Mouse (Mus musculus) CH12.LX (cell line): ENCODE data around the gene Kcnj10. TPM values are rescaled to one million over a fixed set of nuclear protein-coding genes. Genes with fewer than 3 reads are reported as not detected.

ENCODE experiments used
- DNase-seq: peaks from one replicate; pipeline ENCODE4 v3.0.0-alpha.2; 2013; ENCODE audit errors: extremely low read depth
- H3K27ac ChIP-seq: 2 replicates; pipeline ENCODE4 v1.5.1; 2012; ENCODE audit warnings: low read depth, mild to moderate bottlenecking, control low read depth, moderate library complexity; ENCODE audit not compliant: insufficient read depth
- H3K27me3 ChIP-seq: replicated peaks from 2 replicates; pipeline ENCODE3; 2012; ENCODE audit warnings: inconsistent platforms
- H3K36me3 ChIP-seq, 2 experiments: replicated peaks in 1 of 2; 2 replicates each; pipeline versions ENCODE3 to v1.6.1; 2012; ENCODE audit warnings: inconsistent platforms in 1 of 2, low read length in 1 of 2, mild to moderate bottlenecking in 1 of 2, mixed read lengths in 1 of 2, moderate library complexity in 1 of 2; ENCODE audit not compliant: control insufficient read depth in 1 of 2, insufficient read depth in 1 of 2
- H3K4me1 ChIP-seq, 2 experiments: 2 replicates each; pipeline ENCODE4 v1.6.1; 2012; ENCODE audit warnings: inconsistent platforms in 1 of 2, moderate library complexity in 1 of 2; ENCODE audit not compliant: insufficient read depth in 2 of 2, control insufficient read depth in 1 of 2
- H3K4me2 ChIP-seq: 2 replicates; pipeline ENCODE4 v1.6.1; 2012; ENCODE audit warnings: low read depth, mild to moderate bottlenecking, control low read depth; ENCODE audit not compliant: poor library complexity, insufficient read depth, severe bottlenecking
- H3K4me3 ChIP-seq, 3 experiments: fragments of 150-350 bp in 1 of 3; sonication (generic) in 1 of 3; replicated peaks in 1 of 3; 2 replicates each; pipeline versions ENCODE3 to v1.5.1; 2011 to 2012; ENCODE audit warnings: low read depth in 2 of 3, low read length in 2 of 3, mild to moderate bottlenecking in 2 of 3, moderate library complexity in 2 of 3, control low read depth in 1 of 3, improper control_type of control experiment in 1 of 3, inconsistent platforms in 1 of 3, mixed read lengths in 1 of 3; ENCODE audit not compliant: poor library complexity in 1 of 3
- H3K79me2 ChIP-seq: replicated peaks from 2 replicates; pipeline ENCODE4 v1.6.1; 2012; ENCODE audit warnings: mild to moderate bottlenecking, moderate library complexity; ENCODE audit not compliant: control insufficient read depth, poor library complexity, insufficient read depth, severe bottlenecking; ENCODE audit errors: extremely low read depth
- H3K9ac ChIP-seq: 2 replicates; pipeline ENCODE4 v1.6.1; 2012; ENCODE audit warnings: low read depth, mild to moderate bottlenecking, control low read depth, moderate library complexity; ENCODE audit not compliant: insufficient read depth
- H3K9me3 ChIP-seq: replicated peaks from 2 replicates; pipeline ENCODE3; 2012; ENCODE audit warnings: low read length, inconsistent platforms, mixed read lengths
- BHLHE40 ChIP-seq: IDR thresholded peaks from 2 replicates; pipeline ENCODE4 v1.6.1; 2011; ENCODE audit warnings: mild to moderate bottlenecking, low read depth, low read length, improper control_type of control experiment
- CHD2 ChIP-seq: IDR thresholded peaks from 2 replicates; pipeline ENCODE4 v1.6.1; 2011; ENCODE audit warnings: low read length, improper control_type of control experiment
- CTCF ChIP-seq, 2 experiments: IDR thresholded peaks in 1 of 2; conservative IDR thresholded peaks in 1 of 2; 2 replicates each; pipeline ENCODE4 v1.5.1; 2011 to 2012; ENCODE audit warnings: low read depth in 2 of 2, low read length in 2 of 2, improper control_type of control experiment in 1 of 2, inconsistent platforms in 1 of 2, mild to moderate bottlenecking in 1 of 2, moderate library complexity in 1 of 2
- E2F4 ChIP-seq: IDR thresholded peaks from 2 replicates; pipeline ENCODE4 v1.6.1; 2011; ENCODE audit warnings: low read depth, low read length, improper control_type of control experiment; ENCODE audit not compliant: insufficient replicate concordance
- ELF1 ChIP-seq: IDR thresholded peaks from 2 replicates; pipeline ENCODE4 v1.6.1; 2014; ENCODE audit warnings: low read depth, mild to moderate bottlenecking, inconsistent platforms, low read length, improper control_type of control experiment
- EP300 ChIP-seq: IDR thresholded peaks from 2 replicates; pipeline ENCODE4 v1.6.1; 2011; ENCODE audit warnings: low read length, improper control_type of control experiment
- ETS1 ChIP-seq: conservative IDR thresholded peaks from 2 replicates; pipeline ENCODE4 v1.6.1; 2012; ENCODE audit warnings: low read depth, mild to moderate bottlenecking, inconsistent platforms, low read length, improper control_type of control experiment, moderate library complexity
- GABPA ChIP-seq: IDR thresholded peaks from 2 replicates; pipeline ENCODE4 v1.6.1; 2012; ENCODE audit warnings: low read depth, low read length, improper control_type of control experiment, inconsistent platforms; ENCODE audit not compliant: insufficient replicate concordance
- IRF4 ChIP-seq: IDR thresholded peaks from 2 replicates; pipeline ENCODE4 v1.6.1; 2014; ENCODE audit warnings: low read depth, mild to moderate bottlenecking, inconsistent platforms, low read length, improper control_type of control experiment
- JUN ChIP-seq: IDR thresholded peaks from 2 replicates; pipeline ENCODE4 v1.6.1; 2011; ENCODE audit warnings: low read depth, mild to moderate bottlenecking, low read length, improper control_type of control experiment, moderate library complexity; ENCODE audit not compliant: insufficient read depth
- KAT2A ChIP-seq: IDR thresholded peaks from 2 replicates; pipeline ENCODE4 v1.6.1; 2012; ENCODE audit warnings: low read length, improper control_type of control experiment, inconsistent platforms; ENCODE audit not compliant: insufficient replicate concordance
- MAFK ChIP-seq: IDR thresholded peaks from 2 replicates; pipeline ENCODE4 v1.6.1; 2011; ENCODE audit warnings: low read length, improper control_type of control experiment; ENCODE audit not compliant: insufficient replicate concordance
- MAX ChIP-seq: IDR thresholded peaks from 2 replicates; pipeline ENCODE4 v1.6.1; 2011; ENCODE audit warnings: low read length, improper control_type of control experiment
- MAZ ChIP-seq: IDR thresholded peaks from 2 replicates; pipeline ENCODE4 v1.6.1; 2012; ENCODE audit warnings: low read depth, mild to moderate bottlenecking, inconsistent platforms, low read length, improper control_type of control experiment, moderate library complexity
- MEF2A ChIP-seq: IDR thresholded peaks from 2 replicates; pipeline ENCODE4 v1.6.1; 2014; ENCODE audit warnings: low read depth, mild to moderate bottlenecking, inconsistent platforms, low read length, improper control_type of control experiment, borderline replicate concordance
- MYC ChIP-seq: IDR thresholded peaks from 2 replicates; pipeline ENCODE4 v1.6.1; 2011; ENCODE audit warnings: low read depth, mild to moderate bottlenecking, improper control_type of control experiment, low read length
- NELFE ChIP-seq: IDR thresholded peaks from 2 replicates; pipeline ENCODE4 v1.6.1; 2011; ENCODE audit warnings: low read depth, low read length, improper control_type of control experiment
- NRF1 ChIP-seq: IDR thresholded peaks from 2 replicates; pipeline ENCODE4 v1.6.1; 2014; ENCODE audit warnings: low read depth, mild to moderate bottlenecking, inconsistent platforms, low read length, improper control_type of control experiment, moderate library complexity
- PAX5 ChIP-seq: IDR thresholded peaks from 2 replicates; pipeline ENCODE4 v1.6.1; 2012; ENCODE audit warnings: low read length, inconsistent platforms, mixed read lengths
- POLR2A ChIP-seq: IDR thresholded peaks from 2 replicates; pipeline ENCODE4 v1.6.1; 2011; ENCODE audit warnings: low read depth, mild to moderate bottlenecking, improper control_type of control experiment, low read length
- POLR2AphosphoS2 ChIP-seq: IDR thresholded peaks from 2 replicates; pipeline ENCODE4 v1.6.1; 2011; ENCODE audit warnings: low read depth, low read length, improper control_type of control experiment
- RCOR1 ChIP-seq: conservative IDR thresholded peaks from 2 replicates; pipeline ENCODE4 v1.6.1; 2012; ENCODE audit warnings: low read depth, mild to moderate bottlenecking, inconsistent platforms, low read length, improper control_type of control experiment
- SIN3A ChIP-seq: IDR thresholded peaks from 2 replicates; pipeline ENCODE4 v1.6.1; 2012; ENCODE audit warnings: low read length, improper control_type of control experiment, inconsistent platforms
- SMC3 ChIP-seq: IDR thresholded peaks from 2 replicates; pipeline ENCODE4 v1.6.1; 2011; ENCODE audit warnings: low read depth, low read length, improper control_type of control experiment
- TCF12 ChIP-seq: IDR thresholded peaks from 2 replicates; pipeline ENCODE4 v1.6.1; 2014; ENCODE audit warnings: low read depth, mild to moderate bottlenecking, inconsistent platforms, low read length, improper control_type of control experiment
- UBTF ChIP-seq: IDR thresholded peaks from 2 replicates; pipeline ENCODE4 v1.6.1; 2012; ENCODE audit warnings: low read depth, mild to moderate bottlenecking, inconsistent platforms, low read length, improper control_type of control experiment, moderate library complexity
- USF1 ChIP-seq: IDR thresholded peaks from 2 replicates; pipeline ENCODE4 v1.6.1; 2014; ENCODE audit warnings: low read depth, mild to moderate bottlenecking, inconsistent platforms, low read length, improper control_type of control experiment
- USF2 ChIP-seq: conservative IDR thresholded peaks from 2 replicates; pipeline ENCODE4 v1.6.1; 2011; ENCODE audit warnings: low read depth, low read length, improper control_type of control experiment
- ZC3H11A ChIP-seq: IDR thresholded peaks from 2 replicates; pipeline ENCODE4 v1.6.1; 2012; ENCODE audit warnings: low read depth, mild to moderate bottlenecking, inconsistent platforms, low read length, improper control_type of control experiment
- ZKSCAN1 ChIP-seq: IDR thresholded peaks from 2 replicates; pipeline ENCODE4 v1.6.1; 2012; ENCODE audit warnings: low read depth, inconsistent platforms, low read length, improper control_type of control experiment, borderline replicate concordance
- ZMIZ1 ChIP-seq: IDR thresholded peaks from 2 replicates; pipeline ENCODE4 v1.6.1; 2012; ENCODE audit warnings: low read depth, mild to moderate bottlenecking, inconsistent platforms, low read length, improper control_type of control experiment
- ZNF384 ChIP-seq: IDR thresholded peaks from 2 replicates; pipeline ENCODE4 v1.6.1; 2012; ENCODE audit warnings: low read depth, low read length, improper control_type of control experiment, inconsistent platforms
- dilution Hi-C: fragments of 300-500 bp; cut with MboI; formaldehyde crosslinking; loops from 2 replicates; pipeline ENCODE4 v1.14.3; 2020; ENCODE audit warnings: low sequenced_read_pairs; ENCODE audit not compliant: extremely low pct_unique_long_range_greater_than_20kb, extremely low pct_ligation_motif_present
- in situ Hi-C: fragments of 300-500 bp; cut with MboI; formaldehyde crosslinking; loops from 3 replicates; pipeline ENCODE4 v1.14.3; 2019; ENCODE audit warnings: low sequenced_read_pairs, low pct_ligation_motif_present, low pct_unique_long_range_greater_than_20kb, mixed read lengths
- polyA plus RNA-seq: library from polyadenylated mRNA; unstranded; fragments of >175 nt; gene quantifications from 2 replicates; pipeline ENCODE4 v1.2.1, GENCODE M21; 2012; ENCODE audit warnings: low read depth; ENCODE audit not compliant: insufficient read length
- total RNA-seq, 2 experiments: library from RNA; depleted of rRNA; stranded (reverse); fragments of 300-350 nt in 1 of 2; fragments of >200 nt in 1 of 2; gene quantifications; 2 replicates each; pipeline ENCODE4 v1.2.3; 2012 to 2014

Kcnj10 gene
- total and polyA plus RNA-seq, 3 experiments = 0.06 to 0.13 TPM; not detected in 1

DNA sequence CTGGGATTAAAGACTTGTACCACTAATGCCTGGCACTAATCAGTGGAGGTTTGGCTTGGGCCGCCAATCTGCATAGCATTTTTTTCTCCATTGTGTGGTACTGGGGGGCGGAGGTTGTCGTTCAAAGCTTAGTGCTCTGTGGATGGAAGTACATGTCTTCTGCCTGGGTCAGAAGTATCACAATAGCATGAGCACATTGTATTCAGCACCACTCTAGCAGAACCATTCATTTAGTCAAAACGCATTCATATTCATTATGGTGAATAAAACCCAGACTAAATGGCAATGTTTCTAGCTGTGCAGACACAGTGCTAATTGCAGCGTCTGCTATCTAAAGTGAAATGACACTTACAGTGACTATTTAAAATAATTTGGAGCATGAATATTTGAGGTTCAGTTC, 46.2 kb downstream of the Kcnj10 start:
- Histone ChIP-seq H3K9me3 (no peaks in the 10 kb centered on the region), H3K4me3 (no peak overlapping the region), H3K27me3 (no peaks in the 10 kb centered on the region), H3K79me2 (no peaks in the 10 kb centered on the region; the same call in none of the 2 replicates), H3K36me3 (peaks cover 10 to 49% of the 10 kb centered on the region in 2 experiments), H3K9ac (no peak overlapping the region), H3K4me1 (peaks cover 8 to 24% of the 10 kb centered on the region in 2 experiments), H3K27ac (no peak overlapping the region), H3K4me2 (no peak overlapping the region)
- DNase-seq = no peak
- dilution Hi-C loops (no loop called here), in situ Hi-C loops (no loop called here)
- no peak for TF ChIP-seq ZMIZ1
- no peak for TF ChIP-seq GABPA
- TF ChIP-seq NRF1 = no peak
- TF ChIP-seq POLR2A = no peak

DNA sequence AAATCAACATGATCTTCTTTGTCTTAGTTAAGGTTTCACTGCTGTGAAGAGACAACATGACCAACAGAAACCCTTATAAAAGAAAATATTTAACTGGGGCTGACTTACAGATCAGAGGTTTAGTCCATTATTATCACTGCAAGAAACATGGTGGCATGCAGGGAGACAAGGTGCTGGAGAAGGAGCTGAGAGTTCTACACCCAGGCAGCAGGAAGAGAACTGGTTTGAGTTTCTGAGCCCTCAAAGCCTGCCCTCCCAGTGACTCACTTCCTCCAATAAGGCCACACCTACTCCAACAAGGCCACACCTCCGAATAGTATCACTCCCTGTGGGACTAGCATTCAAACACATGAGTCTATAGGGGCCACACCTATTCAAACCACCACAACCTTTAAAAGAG, 49.8 kb downstream of the Kcnj10 start:
- in situ Hi-C loops = no loop called here
- DNase-seq = peak; percentile 91
- Histone ChIP-seq H3K4me3 (peak overlapping the region; percentile 45 to 76 (median 66)), H3K27ac (no peak overlapping the region), H3K36me3 (peaks cover 10 to 30% of the 10 kb centered on the region in 2 experiments), H3K9ac (peak overlapping the region; percentile 92), H3K9me3 (no peaks in the 10 kb centered on the region), H3K4me1 (peaks cover 12 to 24% of the 10 kb centered on the region in 2 experiments), H3K27me3 (no peaks in the 10 kb centered on the region), H3K79me2 (no peaks in the 10 kb centered on the region; the same call in 1 of the 2 replicates), H3K4me2 (peak overlapping the region; percentile 62)
- dilution Hi-C loops = no loop called here
- TF ChIP-seq JUN (no peak), ETS1 (no peak; the same call in 1 of the 2 replicates), MAFK (no peak), SMC3 (no peak), KAT2A (0 out of 2 replicates have a peak, but pooled peaks have one; percentile 20), NELFE (peak; percentile 96), RCOR1 (peak; percentile 66), ELF1 (peak; percentile 71), CHD2 (no peak), BHLHE40 (no peak), MAX (no peak; the same call in 1 of the 2 replicates), EP300 (no peak), SIN3A (peak; percentile 87), E2F4 (no peak), UBTF (no peak), USF1 (no peak), MAZ (0 out of 2 replicates have a peak, but pooled peaks have one; percentile 32), NRF1 (no peak), MYC (peak; percentile 50; the same call in 1 of the 2 replicates), ZNF384 (0 out of 2 replicates have a peak, but pooled peaks have one; percentile 10), IRF4 (peak; percentile 53), USF2 (no peak), ZC3H11A (no peak), GABPA (no peak), TCF12 (peak; percentile 94), POLR2A (peak; percentile 97), MEF2A (peak; percentile 12; the same call in 1 of the 2 replicates), POLR2AphosphoS2 (peak; percentile 86; the same call in 1 of the 2 replicates), PAX5 (no peak), ZKSCAN1 (no peak), CTCF (conservative IDR thresholded peaks at IDR 0.05 in 1 of 2, IDR thresholded peaks at IDR 0.05 in 1 of 2; ENCODE audit: low read depth in 2 of 2, low read length in 2 of 2) (no peak)
